8 mouse cellular contexts compared by ENCODE assay signal in genomic region chr7:130001064-130001463, GRCm38 (mm10).
DNase-seq lines count a peak whose midpoint lies in the region; ATAC-seq and TF ChIP-seq lines count a peak whose summit lies in the region.

No protein-coding gene starts in this region.

- no peak for ATAC-seq in heart, embryonic 12.5 days (ENCODE audit: insufficient number of reproducible peaks, low FRiP score)
- ATAC-seq in lung, postnatal 0 days, result no peak
- no peak for ATAC-seq in stomach, embryonic 15.5 days (ENCODE audit: insufficient read depth, low FRiP score, low read depth)
- no peak for ATAC-seq in liver, postnatal 0 days

- 45% methylated on average over 10 of the region's 10 CpGs for WGBS in heart, embryonic 12.5 days
- WGBS in lung, postnatal 0 days, result 20% methylated on average over 10 of the region's 10 CpGs
- WGBS in stomach, embryonic 15.5 days, result 37% methylated on average over 10 of the region's 10 CpGs
- whole genome bisulfite sequencing in liver, postnatal 0 days (ENCODE audit: insufficient replicate concordance), result 55% methylated on average over 10 of the region's 10 CpGs

- H3K4me3 ChIP-seq in heart, embryonic 12.5 days, result no peak overlapping the region
- no peak overlapping the region for H3K4me3 ChIP-seq in lung, postnatal 0 days (ENCODE audit: low read depth, low read length)
- no peak overlapping the region for H3K4me3 ChIP-seq in stomach, embryonic 15.5 days (replicated peaks)
- no peak overlapping the region for H3K4me3 ChIP-seq in liver, postnatal 0 days (ENCODE audit: low read depth, low read length)

- H3K27me3 ChIP-seq in heart, embryonic 12.5 days (replicated peaks), result no peaks in the 10 kb centered on the region
- H3K27me3 ChIP-seq in lung, postnatal 0 days (replicated peaks; ENCODE audit: insufficient read depth, low read length), result no peaks in the 10 kb centered on the region
- H3K27me3 ChIP-seq in stomach, embryonic 15.5 days (replicated peaks), result no peaks in the 10 kb centered on the region
- no peaks in the 10 kb centered on the region for H3K27me3 ChIP-seq in liver, postnatal 0 days (ENCODE audit: insufficient read depth, low read length)

- H3K36me3 ChIP-seq in heart, embryonic 12.5 days, result no peaks in the 10 kb centered on the region
- H3K36me3 ChIP-seq in lung, postnatal 0 days (ENCODE audit: insufficient read depth, low read length), result no peaks in the 10 kb centered on the region
- H3K36me3 ChIP-seq in stomach, embryonic 15.5 days, result no peaks in the 10 kb centered on the region
- no peaks in the 10 kb centered on the region for H3K36me3 ChIP-seq in liver, postnatal 0 days (replicated peaks; ENCODE audit: insufficient read depth, low read length)

- H3K9me3 ChIP-seq in heart, embryonic 12.5 days (replicated peaks), result no peaks in the 10 kb centered on the region
- no peaks in the 10 kb centered on the region for H3K9me3 ChIP-seq in lung, postnatal 0 days (ENCODE audit: low read length)
- H3K9me3 ChIP-seq in stomach, embryonic 15.5 days, result no peaks in the 10 kb centered on the region
- no peaks in the 10 kb centered on the region for H3K9me3 ChIP-seq in liver, postnatal 0 days (ENCODE audit: low read length)

- DNase-seq in heart, adult 8-10 months (ENCODE audit: low spot score), result no peak
- DNase-seq in lung, postnatal 0 days (ENCODE audit: low spot score), result no peak
- no peak for DNase-seq in lung, postnatal 10 days
- DNase-seq in layer of hippocampus, postnatal 10 days (ENCODE audit: low spot score in 2 of 2), result peak; percentile 25 to 38
- no peak for DNase-seq in liver, postnatal 0 days
- no peak for DNase-seq in MN1 (ENCODE audit: low spot score)

- TF ChIP-seq CTCF in lung, postnatal 0 days (IDR thresholded peaks at IDR 0.05), result no peak
- TF ChIP-seq CTCF in liver, postnatal 0 days (IDR thresholded peaks at IDR 0.05; ENCODE audit: low read depth), result no peak

- peaks cover 21% of the 10 kb centered on the region for H3K4me1 ChIP-seq in heart, embryonic 12.5 days (replicated peaks)
- H3K4me1 ChIP-seq in lung, postnatal 0 days (ENCODE audit: insufficient read depth, low read depth, low read length), result peaks cover 4% of the 10 kb centered on the region; the same call in 1 of the 2 replicates
- peaks cover 11% of the 10 kb centered on the region for H3K4me1 ChIP-seq in stomach, embryonic 15.5 days
- H3K4me1 ChIP-seq in liver, postnatal 0 days (ENCODE audit: insufficient read depth), result peaks cover 5% of the 10 kb centered on the region

- H3K4me2 ChIP-seq in heart, embryonic 12.5 days, result no peak overlapping the region
- H3K4me2 ChIP-seq in lung, postnatal 0 days (replicated peaks; ENCODE audit: low read depth, low read length), result 0 out of 2 replicates have a peak overlapping the region, but pooled peaks have one; percentile 17
- no peak overlapping the region for H3K4me2 ChIP-seq in stomach, embryonic 15.5 days
- no peak overlapping the region for H3K4me2 ChIP-seq in liver, postnatal 0 days (ENCODE audit: low read depth, low read length)

- no peak overlapping the region for H3K27ac ChIP-seq in heart, embryonic 12.5 days (ENCODE audit: poor library complexity, severe bottlenecking)
- no peak overlapping the region; the same call in 1 of the 2 replicates for H3K27ac ChIP-seq in lung, postnatal 0 days (ENCODE audit: low read length)
- H3K27ac ChIP-seq in stomach, embryonic 15.5 days, result peak overlapping the region; percentile 19
- H3K27ac ChIP-seq in liver, postnatal 0 days (ENCODE audit: low read depth), result no peak overlapping the region

- TF ChIP-seq EP300 in lung, postnatal 0 days (IDR thresholded peaks at IDR 0.05), result no peak
- TF ChIP-seq EP300 in liver, postnatal 0 days (IDR thresholded peaks at IDR 0.05; ENCODE audit: low read depth), result no peak

- 0 out of 2 replicates have a peak overlapping the region, but pooled peaks have one; percentile 6 for H3K9ac ChIP-seq in heart, embryonic 12.5 days
- H3K9ac ChIP-seq in lung, postnatal 0 days (replicated peaks; ENCODE audit: low read depth), result no peak overlapping the region
- no peak overlapping the region for H3K9ac ChIP-seq in stomach, embryonic 15.5 days
- no peak overlapping the region for H3K9ac ChIP-seq in liver, postnatal 0 days (replicated peaks)

Comparison
In these comparisons a context has a peak if more than half of its experiments do, and no peak if none do; other contexts are left out.
1. DNase-seq: peak in layer of hippocampus, postnatal 10 days (2 of 2); none in heart, adult 8-10 months (single experiment), lung, postnatal 0 days (single experiment), lung, postnatal 10 days (single experiment), liver, postnatal 0 days (single experiment) and MN1 (single experiment).